Mouse (Mus musculus): ENCODE measurements around the gene Prr29. TPM values are rescaled to one million over a fixed set of nuclear protein-coding genes. Genes with fewer than 3 reads are reported as not detected.
"Not testable (repeated sequence)": the region's sequence is repeated elsewhere in the genome, so short reads cannot be mapped to it uniquely, and the experiment has no call there.

Prr29 gene
- total RNA-seq, 2 experiments from 2014 or later: not detected

DNA sequence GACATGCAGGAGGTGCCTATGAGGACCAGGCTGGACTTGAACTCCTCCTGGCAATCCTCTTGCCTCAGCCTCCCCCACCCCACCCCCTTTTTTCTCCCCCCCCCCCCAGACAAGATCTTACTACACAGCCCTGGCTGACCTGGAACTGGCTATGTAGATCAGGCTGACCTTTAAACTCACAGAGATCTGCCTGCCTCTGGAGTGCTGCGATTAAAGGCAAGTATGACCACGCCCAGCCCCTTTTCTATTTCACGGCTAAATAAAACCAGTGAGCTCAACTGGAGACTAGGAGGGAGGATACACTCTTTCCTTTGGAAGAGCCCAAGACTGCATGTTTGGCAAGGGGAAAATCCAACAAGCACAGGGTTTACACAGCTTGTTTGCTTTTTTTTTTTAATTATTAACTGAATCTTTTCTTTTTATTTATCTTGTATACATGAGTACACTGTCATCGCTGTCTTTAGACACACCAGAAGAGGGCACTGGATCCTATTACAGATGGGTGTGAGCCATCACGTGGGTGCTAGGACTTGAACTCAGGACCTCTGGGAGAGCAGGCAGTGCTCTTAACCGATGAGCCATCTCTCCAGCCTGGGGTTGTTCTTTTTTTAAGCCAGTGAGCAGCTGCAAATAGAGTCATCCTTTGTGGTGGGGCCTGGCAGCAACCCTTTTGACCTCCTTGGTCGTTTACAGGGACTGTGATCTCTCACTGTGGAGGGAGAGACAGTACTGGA lies 27.5 kb downstream of the Prr29 start:
- intact Hi-C loops (cut with DNase I): loop anchor here (1.0 kb wide), 1 partner anchor 90 kb away; no protein-coding TSS in a partner anchor

DNA sequence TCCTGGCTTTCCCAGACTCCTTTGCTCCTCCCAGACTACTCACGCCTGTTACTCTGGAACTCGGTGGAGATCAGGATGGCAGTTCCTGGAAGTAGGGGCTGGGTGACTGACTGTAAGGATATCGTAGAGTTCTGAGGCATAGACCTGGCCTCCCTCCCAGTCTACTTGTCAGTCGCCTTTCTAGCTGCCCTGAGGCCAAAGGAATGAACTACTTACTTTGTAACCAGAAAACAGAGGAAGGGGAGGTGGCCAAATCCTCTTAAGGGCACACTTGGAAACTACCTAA lies 28.0 kb downstream of the Prr29 start:
- intact Hi-C loops (cut with DNase I): no loop called here
- DNase-seq (ENCODE audit: low spot score in 2 of 2): no peak

More for the DNA sequence above, 27.5 kb downstream of the Prr29 start:
- DNase-seq (ENCODE audit: low spot score in 2 of 2): no peak

DNA sequence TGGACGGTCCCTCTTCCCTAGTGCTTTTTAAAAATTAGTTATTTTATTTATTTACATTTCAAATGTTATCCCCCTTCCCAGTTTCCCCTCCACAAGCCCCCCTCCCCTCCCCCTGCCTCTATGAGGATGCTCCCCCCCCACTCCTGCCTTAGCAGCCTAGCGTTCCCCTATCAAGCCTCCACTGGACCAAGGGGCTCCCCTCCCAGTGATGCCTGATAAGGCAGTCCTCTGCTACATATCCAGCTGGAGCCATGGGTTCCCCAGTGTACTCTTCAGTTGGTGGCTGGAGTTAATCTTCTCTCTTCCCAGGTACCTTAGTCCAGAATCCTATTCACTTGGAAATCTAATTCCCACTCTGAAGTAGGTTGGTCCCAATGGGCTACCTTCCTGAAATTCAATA lies 28.8 kb downstream of the Prr29 start:
- intact Hi-C loops (cut with DNase I); DNase-seq (ENCODE audit: low spot score in 2 of 2): not testable (repeated sequence)

DNA sequence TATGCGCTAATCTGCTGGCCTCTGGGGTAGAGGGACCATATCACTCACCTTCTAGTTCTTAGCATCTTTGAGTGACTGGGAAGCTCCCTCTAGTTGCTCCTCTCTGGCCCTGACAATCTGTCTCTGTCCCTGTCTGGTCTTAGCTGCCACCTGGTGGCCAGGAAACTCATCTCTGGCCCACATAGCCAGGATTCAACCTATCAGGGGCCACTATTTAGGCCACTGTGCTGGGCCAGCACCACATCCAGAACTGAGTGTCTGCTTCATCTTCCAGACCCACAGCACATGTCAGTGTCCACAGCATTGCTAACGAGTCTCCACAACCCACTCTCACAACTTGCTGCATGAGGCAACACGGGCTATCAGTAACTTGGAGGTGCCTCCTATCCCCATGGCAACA lies 32.4 kb downstream of the Prr29 start:
- intact Hi-C loops (cut with DNase I): no loop called here
- DNase-seq (ENCODE audit: low spot score in 2 of 2): no peak

DNA sequence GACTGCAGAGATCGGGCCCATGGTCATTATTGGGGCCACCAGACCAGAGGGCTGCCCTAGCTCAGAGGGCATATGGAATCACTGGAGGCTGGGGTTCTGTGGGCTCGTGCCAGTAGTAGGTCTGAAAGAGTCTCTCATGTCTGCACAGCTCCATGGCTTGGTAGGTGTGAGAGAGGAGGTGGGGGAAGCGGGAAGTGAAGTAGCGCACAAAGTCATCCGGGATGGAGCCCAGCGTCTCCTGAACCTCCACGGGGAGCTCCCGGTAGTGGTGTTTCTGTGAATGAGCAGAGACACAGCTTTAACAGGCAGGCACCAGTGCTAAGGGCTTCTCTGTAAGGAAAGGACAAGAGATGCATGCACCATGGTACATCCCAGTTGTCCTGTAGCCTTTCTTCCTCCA lies 33.2 kb downstream of the Prr29 start:
- DNase-seq (ENCODE audit: low spot score in 2 of 2): no peak
- intact Hi-C loops (cut with DNase I): no loop called here

DNA sequence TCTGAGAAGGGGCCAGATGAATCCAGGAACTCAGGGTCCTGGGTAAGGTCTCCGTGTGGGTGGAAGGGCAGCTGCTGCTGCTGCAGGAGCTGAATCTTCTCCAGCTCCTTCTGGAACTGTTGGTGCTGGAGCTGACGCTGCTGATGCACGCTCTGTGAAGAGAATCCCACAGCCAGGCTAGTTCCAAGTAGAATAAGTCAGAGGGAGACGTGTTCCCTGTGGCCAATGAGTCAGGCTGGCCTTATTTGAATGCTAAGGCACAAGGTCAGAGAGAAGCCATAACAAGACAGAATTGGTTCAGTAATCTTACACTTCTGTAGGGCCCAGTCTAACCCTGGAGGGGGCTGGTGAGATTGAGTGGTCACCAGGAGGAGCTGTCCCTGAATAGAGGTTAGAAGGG lies 44.7 kb downstream of the Prr29 start:
- DNase-seq (ENCODE audit: low spot score in 2 of 2): no peak
- intact Hi-C loops (cut with DNase I): loop anchor here (10.0 kb wide), 1 partner anchor 335 kb away; no protein-coding TSS in a partner anchor

DNA sequence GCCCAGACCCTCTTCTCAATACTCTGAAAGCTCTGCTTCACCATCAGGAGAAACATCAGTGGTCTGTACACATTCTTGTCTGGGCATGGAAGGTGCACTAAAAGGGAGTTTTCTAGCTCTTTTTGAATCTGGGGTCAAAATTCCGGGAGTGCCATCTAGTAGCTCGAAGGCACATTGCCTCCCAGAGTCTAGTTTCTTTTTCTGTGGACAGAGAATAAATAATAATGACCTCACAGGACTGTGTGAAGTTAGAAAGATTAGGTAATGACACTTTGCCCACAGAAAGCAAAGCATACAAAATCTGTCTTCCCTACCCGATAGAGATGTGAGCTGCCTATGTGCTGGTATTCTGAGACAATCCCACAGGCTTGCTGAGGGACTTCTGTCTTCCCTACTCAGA lies 45.2 kb downstream of the Prr29 start:
- no peak for DNase-seq (ENCODE audit: low spot score in 2 of 2)
- intact Hi-C loops (cut with DNase I): loop anchor here (10.0 kb wide), 1 partner anchor 334 kb away; no protein-coding TSS in a partner anchor

DNA sequence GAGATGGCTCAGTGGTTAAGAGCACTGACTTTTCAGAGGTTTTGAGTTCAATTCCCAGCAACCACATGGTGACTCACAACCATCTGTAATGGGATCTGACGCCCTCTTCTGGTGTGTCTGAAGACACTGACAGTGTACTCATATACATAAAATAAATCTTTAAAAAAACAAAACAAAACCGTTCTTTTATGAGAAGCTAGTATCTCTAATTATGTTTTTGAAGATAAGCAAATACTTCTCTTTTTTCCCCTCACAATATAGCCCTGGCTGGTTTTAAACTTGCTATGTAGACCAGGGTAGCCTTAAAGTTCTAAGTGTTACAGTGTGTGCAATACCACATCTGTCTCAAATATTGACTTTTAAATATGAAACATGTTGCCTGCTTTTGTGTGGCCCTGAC lies 45.9 kb downstream of the Prr29 start:
- no peak for DNase-seq (ENCODE audit: low spot score in 2 of 2)
- intact Hi-C loops (cut with DNase I): loop anchor here (10.0 kb wide), 1 partner anchor 334 kb away; no protein-coding TSS in a partner anchor

DNA sequence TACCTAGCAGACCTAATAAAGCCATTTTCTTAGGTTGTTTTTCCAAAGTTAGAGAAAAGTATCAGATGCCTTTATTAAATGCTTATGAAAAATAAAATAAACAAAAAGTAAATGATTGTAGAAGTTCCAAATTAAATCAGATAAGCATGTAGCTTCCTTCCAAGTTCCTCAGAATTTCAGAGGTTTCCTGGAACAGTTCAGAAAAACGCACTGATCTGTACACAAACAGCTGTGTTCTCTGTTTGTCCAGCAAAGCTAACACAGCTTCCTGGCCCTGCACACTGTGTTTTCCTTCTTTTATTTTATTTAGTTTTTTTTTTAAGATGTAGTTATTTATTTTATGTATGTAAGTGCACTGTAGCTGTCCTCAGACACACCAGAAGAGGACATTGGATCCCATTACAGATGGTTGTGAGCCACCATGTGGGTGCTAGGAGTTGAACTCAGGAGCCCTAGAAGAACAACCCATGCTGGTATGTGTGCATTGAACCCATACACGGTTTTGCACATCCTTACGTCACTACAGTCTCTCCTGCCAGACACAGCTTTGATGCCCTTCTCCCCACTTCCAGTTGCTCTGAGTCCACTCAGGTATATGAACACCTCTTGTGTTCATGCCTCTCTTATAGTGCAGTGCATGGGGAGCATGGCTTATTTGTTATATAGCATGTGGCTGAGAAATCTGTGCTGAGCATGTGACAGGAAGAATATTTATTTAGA lies 47.5 kb downstream of the Prr29 start:
- no peak for DNase-seq (ENCODE audit: low spot score in 2 of 2)
- intact Hi-C loops (cut with DNase I): loop anchor here (10.0 kb wide), 1 partner anchor 332 kb away; no protein-coding TSS in a partner anchor

DNA sequence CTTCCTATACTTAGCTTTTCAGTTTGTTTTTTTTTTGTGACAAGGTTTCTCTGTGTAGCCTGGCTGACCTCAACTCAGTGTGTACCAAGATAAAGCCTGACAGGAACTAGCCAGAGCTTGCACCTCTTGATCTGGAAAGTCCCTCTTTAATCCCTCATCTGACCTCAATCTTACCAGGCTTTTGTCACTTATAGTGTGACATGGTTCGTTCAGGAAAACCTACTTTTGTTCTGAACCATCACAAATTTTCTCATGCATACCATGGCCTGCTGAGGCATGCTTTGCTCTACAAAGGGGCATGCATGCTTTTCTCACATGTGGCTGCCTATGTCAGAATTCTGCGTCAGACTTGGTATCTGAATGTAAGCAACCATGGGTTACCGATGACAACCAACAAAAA lies 51.1 kb downstream of the Prr29 start:
- intact Hi-C loops (cut with DNase I): loop anchor here (10.0 kb wide), 1 partner anchor 328 kb away; no protein-coding TSS in a partner anchor

DNA sequence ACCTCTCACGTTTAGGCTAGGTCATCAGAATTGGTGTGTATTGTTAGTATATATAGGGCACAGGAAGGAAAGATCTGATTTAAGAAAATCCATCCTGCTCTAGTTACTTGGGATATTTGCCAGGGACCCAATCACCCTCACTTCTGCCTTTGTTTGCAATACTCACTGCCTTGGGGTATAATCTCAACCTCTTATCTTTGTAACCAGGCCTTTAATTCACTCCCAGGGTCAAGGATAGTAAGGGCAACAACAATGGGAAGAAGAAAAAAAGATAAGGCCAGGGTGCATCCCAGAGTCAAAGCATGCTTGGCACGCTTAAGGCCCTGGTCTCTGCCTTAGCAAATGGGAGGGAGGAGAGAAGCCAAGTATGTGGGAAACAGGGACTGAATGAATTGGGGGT lies 52.6 kb downstream of the Prr29 start:
- DNase-seq (ENCODE audit: low spot score in 2 of 2): no peak
- intact Hi-C loops (cut with DNase I): loop anchor here (1.0 to 10.0 kb wide), 3 partner anchors 73 to 327 kb away; no protein-coding TSS in a partner anchor

More for the DNA sequence above, 51.1 kb downstream of the Prr29 start:
- DNase-seq (ENCODE audit: low spot score in 2 of 2): no peak

DNA sequence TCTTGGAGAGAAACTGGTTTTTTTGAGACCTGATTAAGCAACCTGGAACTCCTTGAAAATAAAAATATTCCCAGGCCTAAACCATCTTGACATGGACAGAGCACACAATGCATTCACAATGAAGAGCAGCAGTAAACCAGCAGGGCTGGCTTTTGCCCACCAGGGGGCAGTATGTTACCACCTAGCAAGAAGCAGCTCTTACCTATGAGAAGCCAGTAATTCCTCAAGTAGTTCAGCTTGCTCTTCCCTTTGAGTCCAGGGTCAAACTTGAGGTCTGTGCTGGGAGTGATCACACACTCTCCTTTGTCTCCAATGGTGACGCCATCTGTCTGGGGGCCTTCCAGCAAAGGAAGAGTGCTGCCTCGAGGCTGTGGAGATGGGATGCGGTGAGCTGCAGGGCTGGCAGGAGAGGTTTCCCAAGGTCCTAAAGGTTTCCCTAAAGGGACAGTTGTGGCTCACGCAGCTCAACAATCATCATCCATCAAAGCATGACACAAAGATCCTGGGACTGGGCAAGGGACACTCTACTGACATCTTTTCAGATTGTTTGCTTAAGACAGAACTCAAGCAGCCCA lies 53.4 kb downstream of the Prr29 start:
- peak; percentile 74 to 80 for DNase-seq (ENCODE audit: low spot score in 2 of 2)
- intact Hi-C loops (cut with DNase I): loop anchor here (1.0 to 10.0 kb wide), 3 partner anchors 72 to 326 kb away; no protein-coding TSS in a partner anchor

DNA sequence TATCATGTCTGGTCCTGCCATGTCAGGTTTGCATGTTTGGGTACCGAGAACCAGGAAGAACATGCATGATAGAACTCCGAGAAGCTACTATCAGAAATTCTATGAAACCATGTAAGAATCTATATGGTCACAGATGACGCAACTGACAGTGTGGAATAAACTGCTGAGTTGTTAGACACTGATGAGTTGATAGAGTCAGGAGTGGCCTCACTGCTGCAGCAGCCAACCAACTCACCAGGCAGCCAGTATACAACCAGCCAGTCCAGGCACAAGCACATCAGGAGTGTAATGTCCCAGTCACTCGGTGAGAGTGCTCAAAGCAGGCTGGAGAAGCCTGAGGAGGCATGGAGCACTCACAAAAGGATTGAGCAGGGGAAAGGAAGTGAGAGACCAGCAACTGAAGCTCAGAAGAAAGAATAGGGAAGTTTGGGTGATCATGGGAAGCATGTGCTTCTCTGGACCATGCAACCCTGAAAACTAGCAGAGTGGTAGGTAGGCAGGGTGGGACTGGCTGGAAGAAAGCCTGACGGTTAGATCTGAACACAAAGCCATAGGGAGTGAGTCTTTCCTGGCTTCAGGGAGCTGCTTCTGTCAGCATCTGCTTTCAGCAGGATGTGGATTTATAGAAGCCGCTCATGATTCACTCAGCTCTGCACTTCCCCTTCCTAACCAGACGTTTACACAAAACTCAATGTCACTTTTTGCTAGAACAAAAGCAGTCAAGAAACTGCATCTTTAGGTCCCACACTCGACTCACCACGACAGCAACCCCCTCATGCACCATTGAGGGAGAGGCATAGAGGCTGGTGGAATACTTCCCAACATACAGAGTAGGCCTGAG lies 54.2 kb downstream of the Prr29 start:
- intact Hi-C loops (cut with DNase I): loop anchor here (2.0 to 10.0 kb wide), 2 partner anchors 71 to 325 kb away; no protein-coding TSS in a partner anchor
- DNase-seq (ENCODE audit: low spot score in 2 of 2): no peak

DNA sequence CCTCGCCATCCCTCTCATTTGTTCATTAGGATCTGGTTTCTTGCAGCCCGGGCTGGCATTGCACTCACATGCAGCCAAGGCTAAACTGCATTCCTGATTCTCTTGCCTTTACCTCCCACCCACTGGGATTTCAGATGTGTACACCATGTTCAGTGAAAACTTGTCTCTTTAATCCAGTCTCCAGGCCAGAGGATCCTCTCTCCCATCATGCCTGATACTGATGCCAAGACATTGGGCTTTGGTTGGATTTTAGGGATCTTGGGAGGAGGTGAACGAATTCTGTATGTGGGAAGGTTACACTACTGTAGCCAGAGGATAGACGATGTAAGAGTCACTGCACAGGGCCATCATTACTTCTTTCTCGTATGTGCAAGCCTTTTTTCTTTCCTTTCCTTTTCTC lies 59.9 kb downstream of the Prr29 start:
- intact Hi-C loops (cut with DNase I): no loop called here
- no peak for DNase-seq (ENCODE audit: low spot score in 2 of 2)

DNA sequence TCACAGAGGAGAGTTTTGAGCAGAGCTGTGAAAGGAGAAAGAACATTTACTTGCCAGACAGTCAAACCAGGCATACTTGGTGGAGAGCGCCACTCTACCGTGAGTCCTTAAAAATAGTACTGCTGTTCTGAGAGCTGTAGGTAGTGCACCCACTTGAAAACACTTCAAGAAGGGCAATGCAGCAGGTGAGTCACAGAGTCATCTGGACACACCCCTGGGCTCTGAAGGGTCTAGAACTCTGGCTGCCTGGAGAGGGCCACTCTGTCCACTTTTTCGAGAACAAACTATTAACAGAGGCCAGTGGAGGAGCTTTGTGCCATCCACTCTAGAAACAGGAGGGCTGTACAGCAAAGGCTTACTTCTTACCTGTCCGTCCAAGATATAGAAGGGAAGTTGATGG lies 61.2 kb downstream of the Prr29 start:
- intact Hi-C loops (cut with DNase I): no loop called here
- no peak for DNase-seq (ENCODE audit: low spot score in 2 of 2)

Other genes starting within 250 kb of the Prr29 start
- not detected for gene Gm10840, start 204.6 kb upstream of the Prr29 start, total RNA-seq (2021)
- gene Limd2, start 204.6 kb upstream of the Prr29 start, total RNA-seq (2021): 100 to 1,000 TPM in 1 of 2 experiments, 10 to 100 TPM in 1; 98.5 to 104 TPM
- gene Strada, start 163.3 kb upstream of the Prr29 start, total RNA-seq (2021): 10 to 100 TPM; 26.6 to 31.2 TPM
- gene Ccdc47, start 149.1 kb upstream of the Prr29 start, total RNA-seq (2021): 10 to 100 TPM; 79.5 to 86.6 TPM
- 10 to 100 TPM; 63.0 to 68.0 TPM for gene Ddx42, start 148.5 kb upstream of the Prr29 start, total RNA-seq (2021)
- 10 to 100 TPM; 26.0 to 29.8 TPM for gene Ftsj3, start 109.4 kb upstream of the Prr29 start, total RNA-seq (2021)
- gene Psmc5, start 109.3 kb upstream of the Prr29 start, total RNA-seq (2021): 100 to 1,000 TPM; 183 to 198 TPM
- 10 to 100 TPM; 17.2 to 20.6 TPM for gene Smarcd2, start 92.5 kb upstream of the Prr29 start, total RNA-seq (2021)
- gene Tcam1, start 88.8 kb upstream of the Prr29 start, total RNA-seq (2021): under 1 TPM; 0.15 to 0.25 TPM
- gene Gh, start 63.6 kb upstream of the Prr29 start, total RNA-seq (2021): not detected
- gene Cd79b, start 50.7 kb upstream of the Prr29 start, total RNA-seq (2021): under 1 TPM; 0.27 to 0.34 TPM
- not detected for gene Scn4a, start 12.2 kb upstream of the Prr29 start, total RNA-seq (2021)
- gene Icam2, start 22.6 kb downstream of the Prr29 start, total RNA-seq (2021): 1 to 10 TPM; 3.1 to 4.1 TPM
- 1 to 10 TPM; 9.8 to 9.9 TPM for gene Ern1, start 122.4 kb downstream of the Prr29 start, total RNA-seq (2021)
- gene Tex2, start 248.0 kb downstream of the Prr29 start, total RNA-seq (2021): 100 to 1,000 TPM; 102 to 112 TPM